Mouse (Mus musculus) liver, postnatal 0 days (tissue): Measurements from ENCODE around the gene Gm10057.
"Not testable (repeated sequence)": the region's sequence is repeated elsewhere in the genome, so short reads cannot be mapped to it uniquely, and the experiment has no call there.

Experiments
- CTCF ChIP-seq: sonication (generic); IDR thresholded peaks from 2 replicates; pipeline ENCODE4 v1.5.1; 2016; ENCODE audit warnings: antibody characterized with exemption, low read depth
- EP300 ChIP-seq: IDR thresholded peaks from 2 replicates; pipeline ENCODE4 v1.6.1; 2016; ENCODE audit warnings: antibody characterized with exemption, low read depth, mild to moderate bottlenecking

DNA sequence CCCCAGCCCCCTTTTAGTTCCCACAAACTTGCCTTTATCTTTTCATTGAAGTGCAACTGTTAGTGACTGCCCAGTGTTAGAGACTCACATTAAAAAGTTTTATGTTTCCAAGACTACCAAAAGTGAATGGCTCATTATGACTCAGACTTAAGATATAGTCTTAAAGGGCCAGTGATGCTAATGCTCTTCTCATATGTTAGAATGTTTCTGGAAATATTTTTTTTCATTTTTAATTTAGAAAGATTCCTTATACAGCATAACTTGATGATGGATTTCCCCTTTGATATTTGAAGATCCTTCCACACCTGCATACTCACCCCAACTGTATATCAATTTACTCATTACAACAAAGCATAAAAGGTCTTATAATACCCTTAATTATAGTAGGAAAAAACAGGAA, 21.1 kb downstream of the Gm10057 start, which contains the start of gene 4921511M17Rik:
- not testable (repeated sequence) for TF ChIP-seq EP300, CTCF
